Mouse (Mus musculus) E14TG2a.4 (cell line): ENCODE measurements around the gene Gm43191.
A peak's percentile ranks its signal among the peaks of the same experiment; 100 is the strongest.
"Not testable (repeated sequence)": the region's sequence is repeated elsewhere in the genome, so short reads cannot be mapped to it uniquely, and the experiment has no call there.

Source experiments
- H3K27me3 ChIP-seq: 2 replicates; pipeline ENCODE4 v1.6.1; 2014; ENCODE audit warnings: low read length, control low read depth; ENCODE audit not compliant: insufficient read depth
- H3K36me3 ChIP-seq: 2 replicates; pipeline ENCODE4 v1.6.1; 2014; ENCODE audit warnings: low read length, control low read depth; ENCODE audit not compliant: insufficient read depth
- H3K4me1 ChIP-seq: replicated peaks from 2 replicates; pipeline ENCODE4 v1.6.1; 2014; ENCODE audit warnings: low read depth, low read length, control low read depth
- H3K4me3 ChIP-seq: replicated peaks from 2 replicates; pipeline ENCODE4 v1.5.1; 2014; ENCODE audit warnings: mild to moderate bottlenecking, low read length
- H3K9me3 ChIP-seq: 2 replicates; pipeline ENCODE4 v1.6.1; 2014; ENCODE audit warnings: low read length, control low read depth
- CTCF ChIP-seq: conservative IDR thresholded peaks from 2 replicates; pipeline ENCODE4 v1.5.1; 2014; ENCODE audit warnings: low read length
- NANOG ChIP-seq: IDR thresholded peaks from 2 replicates; pipeline ENCODE4 v1.6.1; 2014; ENCODE audit warnings: borderline replicate concordance, low read length, mixed read lengths
- POU5F1 ChIP-seq: IDR thresholded peaks from 2 replicates; pipeline ENCODE4 v1.6.1; 2014; ENCODE audit warnings: low read length, borderline replicate concordance

Gene Gm43191

GRCm38 (mm10) chr3:116656184-116656965, 24.7 kb downstream of the Gm43191 start:
- Histone ChIP-seq H3K4me3 (peak overlapping the region; percentile 33), H3K36me3 (peaks cover 16% of the 10 kb centered on the region), H3K27me3 (no peaks in the 10 kb centered on the region), H3K4me1 (peaks cover 90% of the 10 kb centered on the region), H3K9me3 (no peaks in the 10 kb centered on the region)
- peak; percentile 100 for TF ChIP-seq NANOG
- TF ChIP-seq CTCF, result no peak
- peak; percentile 65; the same call in 1 of the 2 replicates for TF ChIP-seq POU5F1

- not testable (repeated sequence) for H3K9me3 ChIP-seq, H3K27me3 ChIP-seq
- H3K4me1 ChIP-seq, result peaks cover 91% of the 10 kb centered on the region
- H3K4me3 ChIP-seq, result 0 out of 2 replicates have a peak overlapping the region, but pooled peaks have one; percentile 13
- peaks cover 37% of the 10 kb centered on the region for H3K36me3 ChIP-seq
These were observed 27.0 kb downstream of the Gm43191 start for GRCm38 (mm10) chr3:116654051-116654450.

- Histone ChIP-seq H3K9me3 (no peaks in the 10 kb centered on the region), H3K4me3 (0 out of 2 replicates have a peak overlapping the region, but pooled peaks have one; percentile 13), H3K36me3 (peaks cover 43% of the 10 kb centered on the region), H3K27me3 (no peaks in the 10 kb centered on the region), H3K4me1 (peaks cover 90% of the 10 kb centered on the region)
- TF ChIP-seq CTCF, result no peak
- TF ChIP-seq NANOG, result no peak
- no peak for TF ChIP-seq POU5F1
These were observed 27.6 kb downstream of the Gm43191 start for GRCm38 (mm10) chr3:116653278-116653945.

- peaks cover 54% of the 10 kb centered on the region for H3K36me3 ChIP-seq
- no peak for TF ChIP-seq NANOG
- no peak for TF ChIP-seq CTCF
- TF ChIP-seq POU5F1, result no peak
- H3K27me3 ChIP-seq, result no peaks in the 10 kb centered on the region
- H3K4me1 ChIP-seq, result peaks cover 77% of the 10 kb centered on the region
- 0 out of 2 replicates have a peak overlapping the region, but pooled peaks have one; percentile 3 for H3K4me3 ChIP-seq
- H3K9me3 ChIP-seq, result no peaks in the 10 kb centered on the region
These were observed 29.0 kb downstream of the Gm43191 start for GRCm38 (mm10) chr3:116652033-116652446.

GRCm38 (mm10) chr3:116650698-116651097, 30.4 kb downstream of the Gm43191 start:
- Histone ChIP-seq H3K27me3 (no peaks in the 10 kb centered on the region), H3K36me3 (peaks cover 67% of the 10 kb centered on the region), H3K4me3 (no peak overlapping the region), H3K9me3 (no peaks in the 10 kb centered on the region), H3K4me1 (peaks cover 66% of the 10 kb centered on the region)
- TF ChIP-seq NANOG (no peak), CTCF (no peak), POU5F1 (no peak)

GRCm38 (mm10) chr3:116648805-116649204, 32.3 kb downstream of the Gm43191 start:
- TF ChIP-seq POU5F1, result no peak
- TF ChIP-seq CTCF, result no peak
- TF ChIP-seq NANOG, result no peak
- peaks cover 60% of the 10 kb centered on the region for H3K4me1 ChIP-seq
- peaks cover 86% of the 10 kb centered on the region for H3K36me3 ChIP-seq
- H3K9me3 ChIP-seq, result no peaks in the 10 kb centered on the region
- H3K27me3 ChIP-seq, result no peaks in the 10 kb centered on the region
- H3K4me3 ChIP-seq, result no peak overlapping the region

- no peaks in the 10 kb centered on the region for H3K9me3 ChIP-seq
These were observed 34.7 kb downstream of the Gm43191 start for GRCm38 (mm10) chr3:116646387-116646786.

GRCm38 (mm10) chr3:116642373-116642772, 38.7 kb downstream of the Gm43191 start:
- Histone ChIP-seq H3K27me3 (no peaks in the 10 kb centered on the region), H3K4me1 (peaks cover 71% of the 10 kb centered on the region), H3K36me3 (peaks cover 100% of the 10 kb centered on the region), H3K4me3 (no peak overlapping the region), H3K9me3 (no peaks in the 10 kb centered on the region)
- no peak for TF ChIP-seq NANOG
- TF ChIP-seq CTCF, result no peak
- TF ChIP-seq POU5F1, result no peak

More at GRCm38 (mm10) chr3:116646387-116646786, 34.7 kb downstream of the Gm43191 start:
- TF ChIP-seq POU5F1, result no peak
- TF ChIP-seq CTCF, result no peak
- TF ChIP-seq NANOG, result no peak
- Histone ChIP-seq H3K4me1 (peaks cover 60% of the 10 kb centered on the region), H3K27me3 (no peaks in the 10 kb centered on the region), H3K4me3 (no peak overlapping the region), H3K36me3 (peaks cover 97% of the 10 kb centered on the region)
